Mouse (Mus musculus) lung, embryonic 14.5 days (tissue): Measurements from ENCODE around the gene Fam169a. TPM values are rescaled to one million over a fixed set of nuclear protein-coding genes. Genes with fewer than 3 reads are reported as not detected.
A peak's percentile ranks its signal among the peaks of the same experiment; 100 is the strongest.

Experiments
- ATAC-seq: fragments of 200-750 bp; cut with Nextera tagmentation; 2 replicates; pipeline ENCODE4 v1.8.0; 2017; ENCODE audit warnings: mild to moderate bottlenecking, moderate TSS enrichment, moderate library complexity; ENCODE audit not compliant: insufficient read depth
- DNase-seq: peaks from one replicate; pipeline ENCODE4 v3.0.0-alpha.2; 2015
- H3K27ac ChIP-seq: fragments of 300-500 bp; sonication (generic); 2 replicates; pipeline ENCODE4 v1.5.1; 2014; ENCODE audit warnings: low read depth, mild to moderate bottlenecking, moderate library complexity
- H3K27me3 ChIP-seq: fragments of 300-500 bp; sonication (generic); 2 replicates; pipeline ENCODE4 v1.6.1; 2014; ENCODE audit warnings: low read length, control low read depth; ENCODE audit not compliant: insufficient read depth
- H3K36me3 ChIP-seq: fragments of 300-500 bp; sonication (generic); 2 replicates; pipeline ENCODE4 v1.6.1; 2014; ENCODE audit warnings: control low read depth; ENCODE audit not compliant: insufficient read depth
- H3K4me1 ChIP-seq: fragments of 300-500 bp; sonication (generic); 2 replicates; pipeline ENCODE4 v1.6.1; 2014; ENCODE audit warnings: antibody characterized with exemption, control low read depth; ENCODE audit not compliant: insufficient read depth
- H3K4me2 ChIP-seq: fragments of 300-500 bp; sonication (generic); 2 replicates; pipeline ENCODE4 v1.6.1; 2014; ENCODE audit warnings: mild to moderate bottlenecking
- H3K4me3 ChIP-seq: fragments of 300-500 bp; sonication (generic); 2 replicates; pipeline ENCODE4 v1.5.1; 2014; ENCODE audit warnings: low read depth, low read length
- H3K9ac ChIP-seq: fragments of 300-500 bp; sonication (generic); 2 replicates; pipeline ENCODE4 v1.6.1; 2014
- H3K9me3 ChIP-seq: fragments of 300-500 bp; sonication (generic); 2 replicates; pipeline ENCODE4 v1.6.1; 2016; ENCODE audit warnings: low read depth, low read length, control low read depth
- CTCF ChIP-seq: IDR thresholded peaks from 2 replicates; pipeline ENCODE4 v1.5.1; 2016; ENCODE audit warnings: antibody characterized with exemption, low read depth
- WGBS: fragments of 180-500 bp; shearing (Covaris S2); extraction: QIAGEN DNeasy Blood & Tissue Kit; methylation state at CpG from one replicate; pipeline ENCODE4 v1.1.7; 2014; 5-methylcytosine and 5-hydroxymethylcytosine counted together
- polyA plus RNA-seq: library from polyadenylated mRNA; unstranded; fragments of >200 nt; fragmentation: Nextera tagmentation; extraction: Ambion mirVana; gene quantifications from 2 replicates; pipeline ENCODE4 v1.2.1, GENCODE M21; 2014

The Fam169a gene
- polyA plus RNA-seq, 1 experiment from 2014 or later: 2.9 TPM

GRCm38 (mm10) chr13:97080615-97081014 is 13.5 kb downstream of the Fam169a start:
- no peak for DNase-seq
- Histone ChIP-seq H3K4me3 (no peak overlapping the region), H3K4me2 (no peak overlapping the region), H3K27me3 (no peaks in the 10 kb centered on the region), H3K4me1 (no peaks in the 10 kb centered on the region), H3K27ac (no peak overlapping the region), H3K9me3 (no peaks in the 10 kb centered on the region), H3K9ac (no peak overlapping the region), H3K36me3 (no peaks in the 10 kb centered on the region)
- ATAC-seq: no peak
- no peak for TF ChIP-seq CTCF
- 79% methylated on average over 3 of the region's 3 CpGs for WGBS

DNA sequence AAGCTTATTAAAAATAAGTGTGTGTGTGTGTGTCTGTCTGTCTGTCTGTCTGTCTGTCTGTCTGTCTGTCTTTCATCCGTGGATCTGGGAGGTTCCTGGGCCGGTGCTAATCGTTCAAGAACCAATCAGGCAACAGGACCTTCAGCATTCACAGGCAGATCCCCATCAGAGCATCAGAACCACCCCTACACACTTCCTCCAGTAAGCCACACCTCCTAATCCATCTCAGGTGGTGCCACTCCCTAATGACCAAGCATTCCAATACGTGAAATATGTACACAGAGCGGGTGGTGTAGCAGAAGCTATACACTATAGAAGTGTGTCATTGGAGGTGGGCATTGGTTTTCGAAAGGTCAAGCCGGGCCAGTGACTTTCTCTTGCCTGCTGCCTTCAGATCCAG is 15.3 kb downstream of the Fam169a start:
- Histone ChIP-seq H3K4me2 (no peak overlapping the region), H3K36me3 (no peaks in the 10 kb centered on the region), H3K27ac (no peak overlapping the region), H3K9me3 (no peaks in the 10 kb centered on the region), H3K27me3 (no peaks in the 10 kb centered on the region), H3K4me1 (no peaks in the 10 kb centered on the region), H3K9ac (no peak overlapping the region), H3K4me3 (no peak overlapping the region)
- ATAC-seq (no peak), DNase-seq (no peak)
- WGBS: 75% methylated on average over 7 of the region's 7 CpGs
- TF ChIP-seq CTCF: no peak

- Histone ChIP-seq H3K4me2 (no peak overlapping the region), H3K4me3 (no peak overlapping the region), H3K36me3 (no peaks in the 10 kb centered on the region), H3K4me1 (no peaks in the 10 kb centered on the region), H3K9me3 (no peaks in the 10 kb centered on the region), H3K27me3 (no peaks in the 10 kb centered on the region), H3K27ac (no peak overlapping the region), H3K9ac (no peak overlapping the region)
- DNase-seq (no peak), ATAC-seq (no peak)
- 79% methylated on average over 9 of the region's 9 CpGs for WGBS
- TF ChIP-seq CTCF: no peak
These were observed 19.2 kb downstream of the Fam169a start for GRCm38 (mm10) chr13:97086316-97086715.

- Histone ChIP-seq H3K4me3 (no peak overlapping the region), H3K27ac (no peak overlapping the region), H3K9ac (no peak overlapping the region), H3K9me3 (no peaks in the 10 kb centered on the region), H3K4me1 (no peaks in the 10 kb centered on the region), H3K36me3 (no peaks in the 10 kb centered on the region), H3K4me2 (no peak overlapping the region), H3K27me3 (no peaks in the 10 kb centered on the region)
- no peak for TF ChIP-seq CTCF
- ATAC-seq (no peak), DNase-seq (no peak)
- WGBS: 95% methylated on average over 6 of the region's 6 CpGs
These were observed 20.3 kb downstream of the Fam169a start for GRCm38 (mm10) chr13:97087421-97087820.

DNA sequence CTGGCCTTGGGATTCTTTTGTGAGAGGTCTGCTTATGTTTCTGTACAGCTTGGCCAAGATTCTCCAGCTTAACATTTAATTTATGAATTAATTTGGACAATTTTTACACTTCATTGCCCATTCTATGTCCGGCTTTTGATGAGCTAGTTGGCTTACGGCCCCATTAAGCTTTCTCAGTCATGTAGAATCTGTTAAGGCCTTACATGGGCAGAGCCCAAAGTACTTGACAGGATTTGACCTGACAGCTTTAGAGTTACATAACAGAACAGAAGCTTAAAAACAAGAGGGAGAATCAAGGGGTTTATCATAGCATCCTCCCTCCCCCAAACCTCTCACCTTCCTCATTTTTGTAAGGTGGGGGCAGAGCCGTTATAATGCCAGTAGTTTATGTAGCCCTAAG is 21.1 kb downstream of the Fam169a start:
- 84% methylated on average over 3 of the region's 3 CpGs for WGBS
- no peaks in the 10 kb centered on the region for H3K36me3 ChIP-seq
- no peak overlapping the region for H3K4me2 ChIP-seq
- DNase-seq (no peak), ATAC-seq (no peak)
- H3K27ac ChIP-seq: no peak overlapping the region
- no peak for TF ChIP-seq CTCF
- no peak overlapping the region for H3K9ac ChIP-seq
- no peaks in the 10 kb centered on the region for H3K9me3 ChIP-seq
- H3K4me3 ChIP-seq: no peak overlapping the region
- no peaks in the 10 kb centered on the region for H3K4me1 ChIP-seq
- no peaks in the 10 kb centered on the region for H3K27me3 ChIP-seq

DNA sequence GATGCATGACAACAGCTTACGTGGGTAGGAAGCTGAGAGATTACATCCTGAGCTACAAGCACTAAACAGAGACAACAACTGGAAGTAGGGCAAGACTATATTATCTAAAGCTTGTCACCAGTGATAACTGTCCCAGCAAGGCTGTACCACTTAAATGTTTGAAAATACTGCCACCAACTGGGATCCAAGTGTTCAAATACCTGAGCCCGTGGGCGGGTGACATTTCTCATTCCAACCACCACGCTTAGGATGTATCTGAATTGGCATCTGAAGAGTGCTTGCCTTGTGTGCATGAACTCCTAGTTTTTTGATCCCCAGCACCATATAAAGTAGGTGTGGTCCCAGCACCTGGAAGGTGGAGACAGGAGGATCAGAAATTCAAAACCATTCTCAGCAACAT is 28.6 kb downstream of the Fam169a start:
- no peak overlapping the region for H3K4me3 ChIP-seq
- DNase-seq: peak; percentile 19
- no peak overlapping the region for H3K9ac ChIP-seq
- 82% methylated on average over 4 of the region's 4 CpGs for WGBS
- H3K27ac ChIP-seq: no peak overlapping the region
- ATAC-seq: no peak
- no peaks in the 10 kb centered on the region for H3K27me3 ChIP-seq
- no peak for TF ChIP-seq CTCF
- no peaks in the 10 kb centered on the region for H3K4me1 ChIP-seq
- no peaks in the 10 kb centered on the region for H3K9me3 ChIP-seq
- no peaks in the 10 kb centered on the region for H3K36me3 ChIP-seq
- H3K4me2 ChIP-seq: no peak overlapping the region

GRCm38 (mm10) chr13:97099187-97099852 is 32.2 kb downstream of the Fam169a start, which contains the start of gene Gm6169:
Gene Gm6169, minus strand, starts transcription at chr13:97099237.
- Histone ChIP-seq H3K9ac (no peak within 1 kb of the TSS), H3K36me3 (no peaks in the 10 kb centered on the region), H3K27ac (no peak within 1 kb of the TSS), H3K27me3 (no peaks in the 10 kb centered on the region), H3K4me3 (no peak within 1 kb of the TSS), H3K4me2 (no peak within 1 kb of the TSS), H3K9me3 (no peaks in the 10 kb centered on the region), H3K4me1 (no peaks in the 10 kb centered on the region)
- TF ChIP-seq CTCF: peak; percentile 84
- 81% methylated on average over 22 of the region's 22 CpGs for WGBS
- peak; percentile 80 for DNase-seq
- ATAC-seq: no peak
